Mouse (Mus musculus) ES-Bruce4 (cell line): ENCODE results near the gene Osbpl9.

ENCODE experiments used
- CTCF ChIP-seq: IDR thresholded peaks from one replicate; pipeline ENCODE4 v1.8.1; 2011; ENCODE audit warnings: low read depth, low read length
- POLR2A ChIP-seq: IDR thresholded peaks from one replicate; pipeline ENCODE4 v1.8.1; 2011; ENCODE audit warnings: low read length; ENCODE audit not compliant: insufficient read depth

- TF ChIP-seq POLR2A = no peak
- no peak for TF ChIP-seq CTCF
Measured at GRCm38 (mm10) chr4:109191598-109191997, 10.5 kb downstream of the Osbpl9 start.
